Mouse (Mus musculus): ENCODE measurements around the gene Olfr827. TPM values are rescaled to one million over a fixed set of nuclear protein-coding genes. Genes with fewer than 3 reads are reported as not detected.

Gene Olfr827
- total and polyA plus RNA-seq, 3 experiments = 0.33 TPM; not detected in 2

DNA sequence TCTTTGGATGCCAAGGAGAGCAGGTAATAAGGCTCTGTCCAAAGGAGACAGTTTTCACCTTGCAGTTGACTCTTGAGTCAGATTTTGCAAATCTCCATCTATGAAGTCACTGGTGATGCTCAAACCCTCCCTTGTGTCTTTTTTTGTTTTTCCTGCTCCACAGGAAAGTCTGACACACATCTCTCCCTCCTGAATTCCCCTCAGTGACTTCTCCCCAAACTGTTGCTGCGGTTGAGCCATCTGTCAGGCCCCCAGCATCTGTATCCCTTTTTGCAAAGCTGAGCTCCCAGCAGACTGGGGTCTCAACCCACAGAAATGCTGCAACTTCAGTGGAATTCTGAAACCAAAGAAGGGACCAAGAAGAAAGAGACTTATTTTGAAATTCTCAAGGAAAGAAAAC lies 17.9 kb upstream of the Olfr827 start:
- DNase-seq (ENCODE audit: low spot score) (no peak), ATAC-seq (ENCODE audit: extremely low read depth, insufficient number of reproducible peaks, low FRiP score, poor library complexity, severe bottlenecking) (no peak)
- Histone ChIP-seq H3K27me3 (ENCODE audit: insufficient read depth, low read length) (peaks cover 2% of the 10 kb centered on the region; the same call in 1 of the 2 replicates), H3K4me3 (ENCODE audit: low read depth, low read length) (no peak overlapping the region), H3K4me1 (ENCODE audit: insufficient read depth, low read depth, low read length) (no peaks in the 10 kb centered on the region), H3K36me3 (replicated peaks) (no peaks in the 10 kb centered on the region), H3K9me3 (replicated peaks) (no peaks in the 10 kb centered on the region)
- no peak for TF ChIP-seq GATA2 (IDR thresholded peaks at IDR 0.05; ENCODE audit: borderline replicate concordance, low read depth, low read length)
- TF ChIP-seq POLR2AphosphoS5 (IDR thresholded peaks at IDR 0.05; ENCODE audit: insufficient replicate concordance, low read depth, low read length) = no peak
- TF ChIP-seq GATA1 (IDR thresholded peaks at IDR 0.05; ENCODE audit: borderline replicate concordance, low read length) = no peak
- no peak for TF ChIP-seq CTCF (IDR thresholded peaks at IDR 0.05; ENCODE audit: low read depth, low read length)
- no peak for TF ChIP-seq TAL1 (conservative IDR thresholded peaks at IDR 0.05; ENCODE audit: low read depth, low read length)

DNA sequence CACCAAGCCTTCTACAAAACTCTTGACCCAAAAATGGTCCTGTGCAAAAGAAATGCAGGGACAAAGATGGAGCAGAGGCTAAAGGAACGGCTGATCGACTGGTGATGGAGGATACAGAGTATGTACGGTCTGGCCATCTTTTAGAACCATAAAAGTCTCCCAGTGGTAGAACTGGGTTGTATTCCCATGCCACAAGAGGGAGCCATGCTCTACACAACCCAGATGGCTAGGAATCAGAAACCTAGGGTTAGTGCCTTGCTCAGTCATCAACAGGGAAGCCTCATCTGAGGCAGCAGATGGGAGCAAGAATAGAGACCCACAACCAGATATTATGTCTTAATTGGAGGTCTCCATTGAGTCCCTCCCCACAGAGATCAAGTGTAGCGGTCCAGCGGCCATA lies 15.4 kb upstream of the Olfr827 start:
- Histone ChIP-seq H3K4me3 (ENCODE audit: low read depth, low read length) (no peak overlapping the region), H3K27me3 (ENCODE audit: insufficient read depth, low read length) (peaks cover 2% of the 10 kb centered on the region; the same call in 1 of the 2 replicates), H3K4me1 (ENCODE audit: insufficient read depth, low read depth, low read length) (no peaks in the 10 kb centered on the region), H3K9me3 (replicated peaks) (no peaks in the 10 kb centered on the region), H3K36me3 (replicated peaks) (no peaks in the 10 kb centered on the region)
- ATAC-seq (ENCODE audit: extremely low read depth, insufficient number of reproducible peaks, low FRiP score, poor library complexity, severe bottlenecking) (peak; percentile 41; the same call in 1 of the 2 replicates), DNase-seq (ENCODE audit: low spot score) (no peak)
- TF ChIP-seq GATA2 (IDR thresholded peaks at IDR 0.05; ENCODE audit: borderline replicate concordance, low read depth, low read length) (no peak), GATA1 (IDR thresholded peaks at IDR 0.05; ENCODE audit: borderline replicate concordance, low read length) (no peak), CTCF (IDR thresholded peaks at IDR 0.05; ENCODE audit: low read depth, low read length) (no peak), TAL1 (conservative IDR thresholded peaks at IDR 0.05; ENCODE audit: low read depth, low read length) (no peak), POLR2AphosphoS5 (IDR thresholded peaks at IDR 0.05; ENCODE audit: insufficient replicate concordance, low read depth, low read length) (no peak)

DNA sequence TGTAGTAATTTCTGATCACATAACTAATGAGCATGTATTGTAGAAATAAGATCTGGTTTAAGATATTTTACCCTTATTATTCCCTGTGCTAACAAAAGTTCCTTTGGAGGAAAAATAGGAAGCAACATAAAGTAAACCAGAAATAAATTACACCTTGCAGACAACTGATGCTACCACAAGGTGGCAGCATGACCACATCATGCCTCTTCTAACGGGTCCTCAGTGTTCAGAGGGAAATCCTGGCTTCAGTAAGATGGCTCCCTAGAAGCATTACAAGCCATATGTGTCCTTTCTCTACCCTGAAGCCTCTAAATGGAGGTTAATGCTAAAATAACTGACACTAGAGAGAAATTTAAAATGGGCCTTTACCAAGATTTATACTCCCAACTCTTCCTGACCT lies 14.0 kb upstream of the Olfr827 start:
- Histone ChIP-seq H3K4me1 (ENCODE audit: insufficient read depth, low read depth, low read length) (no peaks in the 10 kb centered on the region), H3K9me3 (replicated peaks) (no peaks in the 10 kb centered on the region), H3K4me3 (ENCODE audit: low read depth, low read length) (no peak overlapping the region), H3K27me3 (ENCODE audit: insufficient read depth, low read length) (peaks cover 2% of the 10 kb centered on the region; the same call in 1 of the 2 replicates), H3K36me3 (replicated peaks) (no peaks in the 10 kb centered on the region)
- DNase-seq (ENCODE audit: low spot score) = peak; percentile 36
- ATAC-seq (ENCODE audit: extremely low read depth, insufficient number of reproducible peaks, low FRiP score, poor library complexity, severe bottlenecking) = peak; percentile 74; the same call in 1 of the 2 replicates
- TF ChIP-seq POLR2AphosphoS5 (IDR thresholded peaks at IDR 0.05; ENCODE audit: insufficient replicate concordance, low read depth, low read length) = no peak
- peak; percentile 70 for TF ChIP-seq CTCF (IDR thresholded peaks at IDR 0.05; ENCODE audit: low read depth, low read length)

DNA sequence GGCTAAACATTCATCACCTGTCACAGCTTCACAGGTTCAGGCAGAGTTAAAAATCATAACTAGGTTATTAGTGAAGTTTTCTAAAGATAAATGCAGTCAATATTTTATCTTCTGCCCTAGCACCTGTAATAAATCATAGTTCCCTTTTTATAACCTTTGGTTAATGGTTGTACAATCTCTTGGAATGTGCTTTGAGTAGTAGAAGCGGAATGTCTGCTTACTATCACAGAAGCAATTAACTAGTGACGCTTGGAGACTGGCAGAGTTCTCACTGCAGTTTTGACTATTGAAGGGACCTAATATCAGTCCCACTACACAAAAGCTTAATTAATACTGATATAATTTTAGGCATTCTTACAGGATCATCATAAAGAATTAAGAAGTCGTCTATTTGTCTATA lies 10.8 kb upstream of the Olfr827 start:
- DNase-seq (ENCODE audit: low spot score) = no peak
- Histone ChIP-seq H3K27me3 (ENCODE audit: insufficient read depth, low read length) (peaks cover under 1% of the 10 kb centered on the region; the same call in 1 of the 2 replicates), H3K4me3 (ENCODE audit: low read depth, low read length) (no peak overlapping the region), H3K9me3 (replicated peaks) (no peaks in the 10 kb centered on the region), H3K36me3 (replicated peaks) (no peaks in the 10 kb centered on the region), H3K4me1 (ENCODE audit: insufficient read depth, low read depth, low read length) (no peaks in the 10 kb centered on the region)
- TF ChIP-seq TAL1 (conservative IDR thresholded peaks at IDR 0.05; ENCODE audit: low read depth, low read length) (no peak), GATA1 (IDR thresholded peaks at IDR 0.05; ENCODE audit: borderline replicate concordance, low read length) (no peak), GATA2 (IDR thresholded peaks at IDR 0.05; ENCODE audit: borderline replicate concordance, low read depth, low read length) (no peak), POLR2AphosphoS5 (IDR thresholded peaks at IDR 0.05; ENCODE audit: insufficient replicate concordance, low read depth, low read length) (no peak), CTCF (IDR thresholded peaks at IDR 0.05; ENCODE audit: low read depth, low read length) (no peak)
- no peak for ATAC-seq (ENCODE audit: extremely low read depth, insufficient number of reproducible peaks, low FRiP score, poor library complexity, severe bottlenecking)

DNA sequence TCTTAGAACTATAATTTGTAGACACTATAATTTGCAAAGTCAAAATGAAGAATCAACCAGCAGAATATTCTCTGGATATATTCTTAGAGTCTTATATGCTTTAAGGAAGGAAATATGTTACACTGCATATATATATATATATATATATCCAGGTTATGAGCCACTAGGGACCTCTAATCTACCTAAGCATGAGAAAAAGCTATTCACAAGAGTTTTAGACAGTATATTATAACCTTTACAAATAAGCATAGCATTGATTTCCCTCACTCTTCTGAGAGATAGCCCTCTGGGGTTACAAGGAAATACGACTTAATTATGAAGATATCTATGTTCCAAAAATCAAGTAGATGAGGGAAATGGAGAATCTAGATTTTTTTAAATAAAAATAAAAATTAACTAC lies 30.1 kb downstream of the Olfr827 start, which contains the start of gene Olfr826:
Olfr826 (minus strand) TSS at position 101 of the 400 bp plus-strand sequence.
- no peak for DNase-seq (ENCODE audit: low spot score)
- ATAC-seq (ENCODE audit: extremely low read depth, insufficient number of reproducible peaks, low FRiP score, poor library complexity, severe bottlenecking) = no peak
- Histone ChIP-seq H3K36me3 (replicated peaks) (no peaks in the 10 kb centered on the region), H3K4me1 (ENCODE audit: insufficient read depth, low read depth, low read length) (no peaks in the 10 kb centered on the region), H3K4me3 (ENCODE audit: low read depth, low read length) (no peak within 1 kb of the TSS), H3K27me3 (ENCODE audit: insufficient read depth, low read length) (no peaks in the 10 kb centered on the region), H3K9me3 (replicated peaks) (no peaks in the 10 kb centered on the region)
- no peak for TF ChIP-seq POLR2AphosphoS5 (IDR thresholded peaks at IDR 0.05; ENCODE audit: insufficient replicate concordance, low read depth, low read length)
- no peak for TF ChIP-seq CTCF (IDR thresholded peaks at IDR 0.05; ENCODE audit: low read depth, low read length)
- TF ChIP-seq TAL1 (conservative IDR thresholded peaks at IDR 0.05; ENCODE audit: low read depth, low read length) = no peak
- no peak for TF ChIP-seq GATA2 (IDR thresholded peaks at IDR 0.05; ENCODE audit: borderline replicate concordance, low read depth, low read length)
- no peak for TF ChIP-seq GATA1 (IDR thresholded peaks at IDR 0.05; ENCODE audit: borderline replicate concordance, low read length)

DNA sequence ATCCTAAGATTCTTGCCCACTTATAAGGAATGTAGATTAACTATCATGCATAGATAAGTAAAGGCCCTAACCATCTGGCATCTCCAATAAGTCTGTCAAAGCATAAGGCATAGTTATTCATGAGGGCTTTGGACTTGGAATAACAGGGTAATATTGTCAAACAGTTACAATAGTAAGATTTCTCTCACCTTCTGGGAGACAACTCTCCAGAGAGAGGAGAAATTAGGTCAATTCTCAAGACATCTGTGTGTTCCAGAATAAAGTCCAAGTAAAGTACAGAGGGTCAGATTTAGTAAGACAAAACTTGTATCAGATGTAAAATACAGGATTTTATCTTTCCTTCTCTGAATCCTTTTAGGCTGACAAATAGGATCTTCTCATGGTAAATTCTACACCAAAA lies 47.5 kb downstream of the Olfr827 start, which contains the start of gene Olfr825:
Olfr825 (minus strand) TSS at position 101 of the 400 bp plus-strand sequence.
- TF ChIP-seq GATA2 (IDR thresholded peaks at IDR 0.05; ENCODE audit: borderline replicate concordance, low read depth, low read length) = no peak
- no peak for TF ChIP-seq TAL1 (conservative IDR thresholded peaks at IDR 0.05; ENCODE audit: low read depth, low read length)
- no peak for TF ChIP-seq POLR2AphosphoS5 (IDR thresholded peaks at IDR 0.05; ENCODE audit: insufficient replicate concordance, low read depth, low read length)
- TF ChIP-seq CTCF (IDR thresholded peaks at IDR 0.05; ENCODE audit: low read depth, low read length) = no peak
- TF ChIP-seq GATA1 (IDR thresholded peaks at IDR 0.05; ENCODE audit: borderline replicate concordance, low read length) = no peak
- no peaks in the 10 kb centered on the region for H3K36me3 ChIP-seq (replicated peaks)
- ATAC-seq (ENCODE audit: extremely low read depth, insufficient number of reproducible peaks, low FRiP score, poor library complexity, severe bottlenecking) = no peak

More for the DNA sequence above, 47.5 kb downstream of the Olfr827 start, which contains the start of gene Olfr825:
- no peaks in the 10 kb centered on the region for H3K27me3 ChIP-seq (ENCODE audit: insufficient read depth, low read length)
- no peaks in the 10 kb centered on the region for H3K4me1 ChIP-seq (ENCODE audit: insufficient read depth, low read depth, low read length)
- H3K9me3 ChIP-seq (replicated peaks) = no peaks in the 10 kb centered on the region
- no peak for DNase-seq (ENCODE audit: low spot score)
- H3K4me3 ChIP-seq (ENCODE audit: low read depth, low read length) = no peak within 1 kb of the TSS

Measured in G1E (cell line).